Mouse (Mus musculus): ENCODE data around the gene Rbms2.
"Not testable (repeated sequence)": the region's sequence is repeated elsewhere in the genome, so short reads cannot be mapped to it uniquely, and the experiment has no call there.

The Rbms2 gene

GRCm38 (mm10) chr10:128193113-128193512 is 13.0 kb upstream of the Rbms2 start:
- no peak for DNase-seq (ENCODE audit: low spot score in 2 of 2)

- not testable (repeated sequence) for DNase-seq (ENCODE audit: low spot score in 2 of 2)
These were observed 12.1 kb upstream of the Rbms2 start for GRCm38 (mm10) chr10:128192030-128192766.

GRCm38 (mm10) chr10:128191472-128191871 is 11.4 kb upstream of the Rbms2 start:
- DNase-seq (ENCODE audit: low spot score in 2 of 2) = no peak

- DNase-seq (ENCODE audit: low spot score in 2 of 2) = peak; percentile 35 to 51
These were observed 8.3 kb upstream of the Rbms2 start for GRCm38 (mm10) chr10:128188242-128188877.

- no peak for DNase-seq (ENCODE audit: low spot score in 2 of 2)
These were observed 7.1 kb upstream of the Rbms2 start for GRCm38 (mm10) chr10:128187181-128187605.

GRCm38 (mm10) chr10:128185959-128186358 is 5.9 kb upstream of the Rbms2 start:
- peak; percentile 48 to 55 for DNase-seq (ENCODE audit: low spot score in 2 of 2)

GRCm38 (mm10) chr10:128185277-128185940 is 5.3 kb upstream of the Rbms2 start:
- no peak for DNase-seq (ENCODE audit: low spot score in 2 of 2)

GRCm38 (mm10) chr10:128184296-128184695 is 4.2 kb upstream of the Rbms2 start:
- DNase-seq (ENCODE audit: low spot score in 2 of 2) = no peak

- DNase-seq (ENCODE audit: low spot score in 2 of 2) = no peak
These were observed 2.8 kb downstream of the Rbms2 start for GRCm38 (mm10) chr10:128177316-128177715.

- DNase-seq (ENCODE audit: low spot score in 2 of 2) = peak; percentile 39 to 72
These were observed 3.9 kb downstream of the Rbms2 start for GRCm38 (mm10) chr10:128175996-128176755.

GRCm38 (mm10) chr10:128175302-128175701 is 4.8 kb downstream of the Rbms2 start:
- no peak for DNase-seq (ENCODE audit: low spot score in 2 of 2)

GRCm38 (mm10) chr10:128171348-128171747 is 8.7 kb downstream of the Rbms2 start:
- not testable (repeated sequence) for DNase-seq (ENCODE audit: low spot score in 2 of 2)

GRCm38 (mm10) chr10:128167091-128167490 is 13.0 kb downstream of the Rbms2 start:
- no peak for DNase-seq (ENCODE audit: low spot score in 2 of 2)

- DNase-seq (ENCODE audit: low spot score in 2 of 2) = not testable (repeated sequence)
These were observed 14.4 kb downstream of the Rbms2 start for GRCm38 (mm10) chr10:128165726-128166125.

- no peak for DNase-seq (ENCODE audit: low spot score in 2 of 2)
These were observed 26.1 kb downstream of the Rbms2 start for GRCm38 (mm10) chr10:128153978-128154377.

- no peak for DNase-seq (ENCODE audit: low spot score in 2 of 2)
These were observed 29.2 kb downstream of the Rbms2 start for GRCm38 (mm10) chr10:128150941-128151340.

- DNase-seq (ENCODE audit: low spot score in 2 of 2) = no peak
These were observed 30.5 kb downstream of the Rbms2 start for GRCm38 (mm10) chr10:128149592-128149991.

GRCm38 (mm10) chr10:128148789-128149365 is 31.2 kb downstream of the Rbms2 start:
- no peak for DNase-seq (ENCODE audit: low spot score in 2 of 2)

GRCm38 (mm10) chr10:128144961-128145360 is 35.1 kb downstream of the Rbms2 start:
- no peak for DNase-seq (ENCODE audit: low spot score in 2 of 2)

- no peak for DNase-seq (ENCODE audit: low spot score in 2 of 2)
These were observed 36.4 kb downstream of the Rbms2 start for GRCm38 (mm10) chr10:128143659-128144058.

GRCm38 (mm10) chr10:128142165-128142564 is 37.9 kb downstream of the Rbms2 start:
- no peak for DNase-seq (ENCODE audit: low spot score in 2 of 2)
